In genomic region chr12:81754651-81755050, GRCm38 (mm10) we compare ENCODE assay signal across 9 mouse cellular contexts. TPM values are rescaled to one million over a fixed set of nuclear protein-coding genes. Genes with fewer than 3 reads are reported as not detected.
DNase-seq lines count a peak whose midpoint lies in the region; ATAC-seq and TF ChIP-seq lines count a peak whose summit lies in the region.
"Had no signal": no experiment of that assay in that cellular context is flagged by ENCODE, and none has a peak within 500 bp of the region (broad histone marks: within the 10 kb centered on the region; RNA-seq: fewer than 3 reads in every experiment).

No protein-coding gene starts in this region.

- H3K36me3 ChIP-seq in forebrain, postnatal 0 days (ENCODE audit: insufficient read depth), result 0 out of 2 replicates have a peak, but pooled peaks cover 3% of the 10 kb centered on the region
- no peaks in the 10 kb centered on the region for H3K36me3 ChIP-seq in forebrain, embryonic 15.5 days
- no peaks in the 10 kb centered on the region for H3K36me3 ChIP-seq in liver, embryonic 11.5 days (ENCODE audit: control insufficient read depth, insufficient read depth, low read length)
- 0 out of 2 replicates have a peak, but pooled peaks cover under 1% of the 10 kb centered on the region for H3K36me3 ChIP-seq in small intestine, adult 2 months (ENCODE audit: control insufficient read depth, insufficient read depth, low read length)
- H3K36me3 ChIP-seq: liver, embryonic 13.5 days had no signal

- DNase-seq in forebrain, postnatal 0 days, result no peak
- DNase-seq in liver, result peak; percentile 18
- no peak for DNase-seq in liver, embryonic 11.5 days (ENCODE audit: low spot score)
- DNase-seq in kidney, postnatal 4 days, result peak; percentile 5 to 12
- DNase-seq in urinary bladder, postnatal 4 days (ENCODE audit: low spot score in 2 of 2), result no peak
- DNase-seq: liver, embryonic 13.5 days had no signal

- WGBS in forebrain, postnatal 0 days, result 60% methylated on average over 7 of the region's 7 CpGs
- WGBS in forebrain, embryonic 15.5 days, result 62% methylated on average over 7 of the region's 7 CpGs
- 39% methylated on average over 7 of the region's 7 CpGs for WGBS in liver, embryonic 11.5 days
- 15% methylated on average over 7 of the region's 7 CpGs for WGBS in small intestine, adult 2 months

- H3K4me3 ChIP-seq in forebrain, postnatal 0 days (ENCODE audit: low read depth, low read length), result no peak overlapping the region
- H3K4me3 ChIP-seq in forebrain, embryonic 15.5 days, result no peak overlapping the region
- no peak overlapping the region for H3K4me3 ChIP-seq in liver, embryonic 11.5 days (ENCODE audit: low read depth, low read length)
- H3K4me3 ChIP-seq in small intestine, adult 2 months (ENCODE audit: low read depth, low read length), result no peak overlapping the region
- H3K4me3 ChIP-seq: liver, embryonic 13.5 days had no signal

- no peak overlapping the region for H3K9ac ChIP-seq in forebrain, postnatal 0 days
- H3K9ac ChIP-seq in forebrain, embryonic 15.5 days (replicated peaks), result no peak overlapping the region
- H3K9ac ChIP-seq in liver, embryonic 11.5 days (ENCODE audit: low read depth, low read length), result no peak overlapping the region
- H3K9ac ChIP-seq: liver, embryonic 13.5 days had no signal

- no peak for TF ChIP-seq CTCF in forebrain, postnatal 0 days (IDR thresholded peaks at IDR 0.05; ENCODE audit: low read depth)
- TF ChIP-seq CTCF in small intestine, adult 2 months (IDR thresholded peaks at IDR 0.05; ENCODE audit: extremely low read depth, insufficient read length, insufficient replicate concordance, low read depth, low read length), result no peak

- no peaks in the 10 kb centered on the region for H3K27me3 ChIP-seq in forebrain, postnatal 0 days (ENCODE audit: insufficient read depth, low read length)
- no peaks in the 10 kb centered on the region for H3K27me3 ChIP-seq in forebrain, embryonic 15.5 days
- H3K27me3 ChIP-seq in liver, embryonic 11.5 days (replicated peaks; ENCODE audit: control insufficient read depth, insufficient read depth, low read length), result no peaks in the 10 kb centered on the region
- no peaks in the 10 kb centered on the region for H3K27me3 ChIP-seq in small intestine, adult 2 months (ENCODE audit: control insufficient read depth, insufficient read depth, low read length)
- H3K27me3 ChIP-seq: liver, embryonic 13.5 days had no signal

- TF ChIP-seq POLR2A in small intestine, adult 2 months (IDR thresholded peaks at IDR 0.05; ENCODE audit: low read depth, low read length), result no peak

- H3K9me3 ChIP-seq in forebrain, postnatal 0 days (ENCODE audit: low read length), result no peaks in the 10 kb centered on the region
- H3K9me3 ChIP-seq in forebrain, embryonic 15.5 days, result no peaks in the 10 kb centered on the region
- H3K9me3 ChIP-seq in liver, embryonic 11.5 days (ENCODE audit: control insufficient read depth, low read length), result no peaks in the 10 kb centered on the region
- H3K9me3 ChIP-seq: liver, embryonic 13.5 days had no signal

- H3K4me2 ChIP-seq in forebrain, postnatal 0 days (ENCODE audit: low read depth), result no peak overlapping the region
- H3K4me2 ChIP-seq in forebrain, embryonic 15.5 days (replicated peaks), result no peak overlapping the region
- no peak overlapping the region for H3K4me2 ChIP-seq in liver, embryonic 11.5 days
- H3K4me2 ChIP-seq: liver, embryonic 13.5 days had no signal

- no peaks in the 10 kb centered on the region for H3K4me1 ChIP-seq in forebrain, postnatal 0 days (ENCODE audit: insufficient read depth)
- H3K4me1 ChIP-seq in forebrain, embryonic 15.5 days, result 0 out of 2 replicates have a peak, but pooled peaks cover 4% of the 10 kb centered on the region
- no peaks in the 10 kb centered on the region for H3K4me1 ChIP-seq in liver, embryonic 11.5 days (replicated peaks; ENCODE audit: control insufficient read depth, insufficient read depth, low read length)
- H3K4me1 ChIP-seq in small intestine, adult 2 months (ENCODE audit: control insufficient read depth, insufficient read depth, insufficient read length, low read length), result peaks cover 9% of the 10 kb centered on the region
- H3K4me1 ChIP-seq: liver, embryonic 13.5 days had no signal

- H3K27ac ChIP-seq in forebrain, postnatal 0 days (ENCODE audit: low read depth, low read length), result no peak overlapping the region
- H3K27ac ChIP-seq in forebrain, embryonic 15.5 days (replicated peaks), result no peak overlapping the region
- no peak overlapping the region for H3K27ac ChIP-seq in liver, embryonic 11.5 days (ENCODE audit: low read depth, low read length)
- 0 out of 2 replicates have a peak overlapping the region, but pooled peaks have one; percentile 9 for H3K27ac ChIP-seq in small intestine, adult 2 months (ENCODE audit: insufficient read depth, low read depth, low read length)
- H3K27ac ChIP-seq: liver, embryonic 13.5 days had no signal

- 0 out of 2 replicates have a peak, but pooled peaks have one; percentile 32 for ATAC-seq in forebrain, postnatal 0 days
- ATAC-seq in forebrain, embryonic 15.5 days (replicated peaks), result no peak
- no peak for ATAC-seq in liver, embryonic 11.5 days (replicated peaks; ENCODE audit: low FRiP score)
- ATAC-seq in CD4-positive, CD25-positive, alpha-beta regulatory T cell, adult 4 months, result no peak

RNA-seq across cellular contexts. Expression of gene Map3k9, which starts 26.3 kb away (rescaled TPM):
- total RNA-seq in forebrain, postnatal 0 days (2014; rRNA removed), result 41.4 and 49.2 TPM in 2 replicates
- polyA plus RNA-seq in forebrain, postnatal 0 days (2015; fragmentation: Nextera tagmentation; extraction: Ambion mirVana), result 4.3 and 6.5 TPM in 2 replicates
- polyA plus RNA-seq in forebrain, embryonic 15.5 days (2015; fragmentation: Nextera tagmentation; extraction: Ambion mirVana), result 7.1 and 7.9 TPM in 2 replicates
- 0.13 and 0.32 TPM in 2 replicates for polyA plus RNA-seq in liver, embryonic 11.5 days (2014; fragmentation: Nextera tagmentation; extraction: Ambion mirVana)
- 3.1 and 4.8 TPM in 2 replicates for polyA plus RNA-seq in small intestine, adult 2 months (2012; rRNA removed)
- under 1 TPM; 0.19 to 0.22 TPM for polyA plus RNA-seq in CD4-positive, CD25-positive, alpha-beta regulatory T cell, adult 4 months (2017; shearing (Covaris generic))

Comparison
In these comparisons a context has a peak if more than half of its experiments do, and no peak if none do; other contexts are left out.
1. DNase-seq: peak in liver (single experiment) and kidney, postnatal 4 days (2 of 2); none in forebrain, postnatal 0 days (single experiment), liver, embryonic 11.5 days (single experiment) and urinary bladder, postnatal 4 days (0 of 2).